Mouse (Mus musculus) heart, postnatal 25 days (tissue): ENCODE results near the gene Th. TPM values are rescaled to one million over a fixed set of nuclear protein-coding genes. Genes with fewer than 3 reads are reported as not detected.

Experiments
- DNase-seq: peaks from one replicate; pipeline ENCODE4 v3.0.0; 2022; ENCODE audit warnings: low spot score
- intact Hi-C: fragments of 180-260 bp; cut with DNase I; formaldehyde crosslinking; loops from one replicate; pipeline ENCODE4 v1.15.1; 2025
- total RNA-seq, 2 experiments: library from RNA; stranded (reverse); gene quantifications; 2 replicates each; pipeline ENCODE4 v1.2.3; 2021

Gene Th
- not detected for total RNA-seq

- intact Hi-C loops, result no loop called here
- no peak for DNase-seq
Measured at GRCm38 (mm10) chr7:142931028-142931427, at the start of gene Th. TSS of gene Th (minus strand) at chr7:142931128.

- intact Hi-C loops, result no loop called here
- DNase-seq, result no peak
Measured at GRCm38 (mm10) chr7:142968809-142969511, 38.0 kb upstream of the Th start, which contains the start of gene Ascl2. TSS of gene Ascl2 (minus strand) at chr7:142969264.

GRCm38 (mm10) chr7:142967884-142968808 lies 37.2 kb upstream of the Th start:
- no peak for DNase-seq
- intact Hi-C loops, result no loop called here

GRCm38 (mm10) chr7:142967414-142967883 lies 36.5 kb upstream of the Th start:
- no peak for DNase-seq
- intact Hi-C loops, result no loop called here

- no peak for DNase-seq
- intact Hi-C loops, result no loop called here
Measured at GRCm38 (mm10) chr7:142959752-142960151, 28.8 kb upstream of the Th start.

- intact Hi-C loops, result no loop called here
- DNase-seq, result no peak
Measured at GRCm38 (mm10) chr7:142958817-142959216, 27.9 kb upstream of the Th start.

- DNase-seq, result no peak
- intact Hi-C loops, result no loop called here
Measured at GRCm38 (mm10) chr7:142956018-142956417, 25.1 kb upstream of the Th start.

GRCm38 (mm10) chr7:142949568-142949967 lies 18.6 kb upstream of the Th start:
- intact Hi-C loops, result no loop called here
- DNase-seq, result no peak

GRCm38 (mm10) chr7:142937631-142938030 lies 6.7 kb upstream of the Th start:
- intact Hi-C loops, result no loop called here
- no peak for DNase-seq

GRCm38 (mm10) chr7:142935708-142936107 lies 4.8 kb upstream of the Th start:
- DNase-seq, result no peak
- intact Hi-C loops, result no loop called here

- DNase-seq, result no peak
- intact Hi-C loops, result no loop called here
Measured at GRCm38 (mm10) chr7:142932469-142932868, 1.5 kb upstream of the Th start.

- intact Hi-C loops, result no loop called here
- no peak for DNase-seq
Measured at GRCm38 (mm10) chr7:142929516-142929915, 1.4 kb downstream of the Th start.

- no peak for DNase-seq
- intact Hi-C loops, result no loop called here
Measured at GRCm38 (mm10) chr7:142927293-142927692, 3.6 kb downstream of the Th start.

- peak; percentile 29 for DNase-seq
- intact Hi-C loops, result loop anchor here (1.0 kb wide), 1 partner anchor 167 kb away; no protein-coding TSS in a partner anchor
Measured at GRCm38 (mm10) chr7:142918641-142919628, 12.0 kb downstream of the Th start.

- DNase-seq, result no peak
- intact Hi-C loops, result loop anchor here (1.0 kb wide), 1 partner anchor 23 kb away; no protein-coding TSS in a partner anchor
Measured at GRCm38 (mm10) chr7:142917659-142918058, 13.3 kb downstream of the Th start.

- DNase-seq, result no peak
- intact Hi-C loops, result no loop called here
Measured at GRCm38 (mm10) chr7:142916178-142916577, 14.8 kb downstream of the Th start.

- no peak for DNase-seq
- intact Hi-C loops, result no loop called here
Measured at GRCm38 (mm10) chr7:142911682-142912081, 19.2 kb downstream of the Th start.

- intact Hi-C loops, result no loop called here
Measured at GRCm38 (mm10) chr7:142910104-142910503, 20.8 kb downstream of the Th start.

GRCm38 (mm10) chr7:142909622-142910021 lies 21.3 kb downstream of the Th start:
- no peak for DNase-seq
- intact Hi-C loops, result no loop called here

More at GRCm38 (mm10) chr7:142910104-142910503, 20.8 kb downstream of the Th start:
- DNase-seq, result no peak

- intact Hi-C loops, result no loop called here
- DNase-seq, result no peak
Measured at GRCm38 (mm10) chr7:142905606-142906005, 25.3 kb downstream of the Th start.
